Mouse (Mus musculus): Measurements from ENCODE around the gene Slc4a2. TPM values are rescaled to one million over a fixed set of nuclear protein-coding genes. Genes with fewer than 3 reads are reported as not detected.
"Not testable (repeated sequence)": the region's sequence is repeated elsewhere in the genome, so short reads cannot be mapped to it uniquely, and the experiment has no call there.

Slc4a2 gene
- total and polyA plus RNA-seq, 2 experiments, result 15.4 to 40.4 TPM

GRCm38 (mm10) chr5:24391864-24392263, 31.8 kb upstream of the Slc4a2 start, which contains the start of gene Atg9b:
Gene Atg9b (minus strand): TSS chr5:24392143.
- TF ChIP-seq POLR2A (IDR thresholded peaks at IDR 0.05; ENCODE audit: extremely low read depth, insufficient read depth, low read length), result no peak
- no peak for TF ChIP-seq CTCF (IDR thresholded peaks at IDR 0.05; ENCODE audit: low read depth, low read length)
- Histone ChIP-seq H3K27me3 (ENCODE audit: control insufficient read depth, insufficient read depth, low read length) (no peaks in the 10 kb centered on the region), H3K4me3 (ENCODE audit: insufficient read depth, low read depth, low read length) (no peak within 1 kb of the TSS), H3K79me2 (ENCODE audit: control insufficient read depth, insufficient read depth, low read length) (no peaks in the 10 kb centered on the region), H3K9ac (ENCODE audit: low read depth, low read length) (no peak within 1 kb of the TSS), H3K36me3 (ENCODE audit: control insufficient read depth, insufficient read depth, low read length) (no peaks in the 10 kb centered on the region), H3K4me1 (ENCODE audit: control insufficient read depth, insufficient read depth, low read length) (peaks cover 7% of the 10 kb centered on the region; the same call in 1 of the 2 replicates), H3K27ac (replicated peaks; ENCODE audit: insufficient read depth, low read depth, low read length) (no peak within 1 kb of the TSS)
- 92% methylated on average over 7 of the region's 7 CpGs for WGBS
- no peak for DNase-seq (ENCODE audit: extremely low read depth, low read depth, low spot score)

DNA sequence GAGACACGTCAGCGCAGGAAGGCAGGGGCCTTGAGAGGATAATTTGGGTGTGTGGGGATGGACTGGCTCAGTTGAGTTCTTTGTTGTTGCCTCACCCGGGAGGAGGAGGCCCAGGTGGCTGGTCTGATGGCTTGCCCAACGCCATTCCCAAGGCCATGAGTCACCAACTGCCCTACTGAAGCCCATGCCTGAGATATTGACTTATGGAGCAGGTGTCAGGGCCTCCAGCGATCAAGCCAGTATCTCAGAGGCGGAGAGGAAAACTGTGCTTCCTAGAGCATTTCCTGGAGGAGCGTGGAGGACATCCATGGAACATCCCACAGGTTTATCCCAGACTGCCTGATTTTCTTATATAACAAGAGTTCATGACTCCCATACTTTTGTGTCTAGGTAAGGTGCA, 30.9 kb upstream of the Slc4a2 start:
- DNase-seq (ENCODE audit: extremely low read depth, low read depth, low spot score), result no peak
- TF ChIP-seq POLR2A (IDR thresholded peaks at IDR 0.05; ENCODE audit: extremely low read depth, insufficient read depth, low read length) (no peak), CTCF (IDR thresholded peaks at IDR 0.05; ENCODE audit: low read depth, low read length) (no peak)
- Histone ChIP-seq H3K4me1 (ENCODE audit: control insufficient read depth, insufficient read depth, low read length) (peaks cover 2% of the 10 kb centered on the region; the same call in 1 of the 2 replicates), H3K79me2 (ENCODE audit: control insufficient read depth, insufficient read depth, low read length) (no peaks in the 10 kb centered on the region), H3K27ac (replicated peaks; ENCODE audit: insufficient read depth, low read depth, low read length) (no peak overlapping the region), H3K36me3 (ENCODE audit: control insufficient read depth, insufficient read depth, low read length) (no peaks in the 10 kb centered on the region), H3K4me3 (ENCODE audit: insufficient read depth, low read depth, low read length) (no peak overlapping the region), H3K9ac (ENCODE audit: low read depth, low read length) (no peak overlapping the region), H3K27me3 (ENCODE audit: control insufficient read depth, insufficient read depth, low read length) (no peaks in the 10 kb centered on the region)
- 70% methylated on average over 7 of the region's 7 CpGs for WGBS

DNA sequence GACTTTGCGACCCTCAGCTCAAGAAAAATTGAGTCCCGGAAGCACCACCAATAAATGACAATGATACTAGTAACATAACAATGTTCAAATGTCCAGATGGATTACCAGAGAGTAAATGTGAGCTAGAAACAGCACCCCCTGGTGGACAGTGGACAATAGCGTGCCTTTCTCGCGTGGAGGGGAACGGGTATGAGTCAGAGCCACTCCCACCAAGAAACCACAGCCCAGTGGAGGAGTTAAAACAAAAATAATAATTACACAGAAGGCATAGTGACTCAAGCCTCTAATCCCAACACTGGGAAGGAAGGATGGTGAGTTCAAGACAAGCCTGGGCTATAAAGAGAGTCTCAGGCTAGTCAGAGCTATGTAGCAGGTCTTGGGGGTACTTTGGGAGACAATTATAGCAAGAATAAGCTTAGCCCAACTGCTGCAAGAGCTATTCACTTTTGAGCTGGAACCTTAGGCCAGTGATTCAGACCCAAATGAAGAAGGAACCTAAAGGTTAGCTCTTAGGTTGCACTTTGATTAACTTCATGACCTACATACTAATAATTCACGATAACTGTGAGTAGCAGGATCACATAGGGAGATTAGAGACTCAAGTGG, 30.1 kb upstream of the Slc4a2 start, which contains the start of gene Abcb8:
Abcb8 (plus strand) TSS at position 272 of the 606 bp plus-strand sequence.
- peaks cover 2% of the 10 kb centered on the region; the same call in 1 of the 2 replicates for H3K79me2 ChIP-seq (ENCODE audit: control insufficient read depth, insufficient read depth, low read length)
- DNase-seq (ENCODE audit: extremely low read depth, low read depth, low spot score), result peak; percentile 55
- peak within 1 kb of the TSS; percentile 94 for H3K27ac ChIP-seq (replicated peaks; ENCODE audit: insufficient read depth, low read depth, low read length)
- peak within 1 kb of the TSS; percentile 78 for H3K9ac ChIP-seq (ENCODE audit: low read depth, low read length)
- H3K27me3 ChIP-seq (ENCODE audit: control insufficient read depth, insufficient read depth, low read length), result no peaks in the 10 kb centered on the region
- 22% methylated on average over 7 of the region's 7 CpGs for WGBS
- TF ChIP-seq CTCF (IDR thresholded peaks at IDR 0.05; ENCODE audit: low read depth, low read length), result peak; percentile 87
- TF ChIP-seq POLR2A (IDR thresholded peaks at IDR 0.05; ENCODE audit: extremely low read depth, insufficient read depth, low read length), result no peak
- H3K4me1 ChIP-seq (ENCODE audit: control insufficient read depth, insufficient read depth, low read length), result peaks cover 2% of the 10 kb centered on the region; the same call in 1 of the 2 replicates
- no peaks in the 10 kb centered on the region for H3K36me3 ChIP-seq (ENCODE audit: control insufficient read depth, insufficient read depth, low read length)
- H3K4me3 ChIP-seq (ENCODE audit: insufficient read depth, low read depth, low read length), result peak within 1 kb of the TSS; percentile 64

GRCm38 (mm10) chr5:24394165-24394894, 29.3 kb upstream of the Slc4a2 start:
- peak; percentile 99 for DNase-seq (ENCODE audit: extremely low read depth, low read depth, low spot score)
- Histone ChIP-seq H3K36me3 (ENCODE audit: control insufficient read depth, insufficient read depth, low read length) (no peaks in the 10 kb centered on the region), H3K4me1 (ENCODE audit: control insufficient read depth, insufficient read depth, low read length) (peaks cover 2% of the 10 kb centered on the region; the same call in 1 of the 2 replicates), H3K9ac (ENCODE audit: low read depth, low read length) (peak overlapping the region; percentile 78), H3K27ac (replicated peaks; ENCODE audit: insufficient read depth, low read depth, low read length) (peak overlapping the region; percentile 94), H3K27me3 (ENCODE audit: control insufficient read depth, insufficient read depth, low read length) (no peaks in the 10 kb centered on the region), H3K4me3 (ENCODE audit: insufficient read depth, low read depth, low read length) (peak overlapping the region; percentile 64), H3K79me2 (ENCODE audit: control insufficient read depth, insufficient read depth, low read length) (peaks cover 2% of the 10 kb centered on the region; the same call in 1 of the 2 replicates)
- under 1% methylated on average over 36 of the region's 36 CpGs for WGBS
- TF ChIP-seq POLR2A (IDR thresholded peaks at IDR 0.05; ENCODE audit: extremely low read depth, insufficient read depth, low read length) (0 out of 2 replicates have a peak, but pooled peaks have one; percentile 5), CTCF (IDR thresholded peaks at IDR 0.05; ENCODE audit: low read depth, low read length) (peak; percentile 87)

DNA sequence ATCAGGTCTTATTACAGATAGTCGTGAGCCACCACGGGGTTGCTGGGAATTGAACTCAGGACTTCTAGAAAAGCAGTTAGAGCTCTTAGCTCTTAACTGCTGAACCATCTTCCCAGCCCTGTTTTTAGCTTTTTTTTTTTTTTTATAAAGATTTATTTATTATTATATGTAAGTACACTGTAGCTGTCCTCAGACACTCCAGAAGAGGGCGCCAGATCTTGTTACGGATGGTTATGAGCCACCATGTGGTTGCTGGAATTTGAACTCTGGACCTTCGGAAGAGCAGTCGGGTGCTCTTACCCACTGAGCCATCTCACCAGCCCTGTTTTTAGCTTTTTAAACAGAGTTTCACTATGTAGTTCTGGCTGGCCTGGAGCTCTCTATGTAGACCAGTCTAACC, 27.4 kb upstream of the Slc4a2 start:
- not testable (repeated sequence) for DNase-seq (ENCODE audit: extremely low read depth, low read depth, low spot score); H3K4me3 ChIP-seq (ENCODE audit: insufficient read depth, low read depth, low read length); H3K79me2 ChIP-seq (ENCODE audit: control insufficient read depth, insufficient read depth, low read length); H3K27ac ChIP-seq (replicated peaks; ENCODE audit: insufficient read depth, low read depth, low read length); H3K36me3 ChIP-seq (ENCODE audit: control insufficient read depth, insufficient read depth, low read length); H3K27me3 ChIP-seq (ENCODE audit: control insufficient read depth, insufficient read depth, low read length); H3K4me1 ChIP-seq (ENCODE audit: control insufficient read depth, insufficient read depth, low read length); H3K9ac ChIP-seq (ENCODE audit: low read depth, low read length)
- 67% methylated on average over 6 of the region's 6 CpGs for WGBS

Measured in liver, adult 2 months (tissue).